Mouse (Mus musculus): ENCODE measurements around the gene Herc3. TPM values are rescaled to one million over a fixed set of nuclear protein-coding genes. Genes with fewer than 3 reads are reported as not detected.

Herc3 gene
- polyA plus RNA-seq, 1 experiment from 2014 or later, result 5.2 TPM

DNA sequence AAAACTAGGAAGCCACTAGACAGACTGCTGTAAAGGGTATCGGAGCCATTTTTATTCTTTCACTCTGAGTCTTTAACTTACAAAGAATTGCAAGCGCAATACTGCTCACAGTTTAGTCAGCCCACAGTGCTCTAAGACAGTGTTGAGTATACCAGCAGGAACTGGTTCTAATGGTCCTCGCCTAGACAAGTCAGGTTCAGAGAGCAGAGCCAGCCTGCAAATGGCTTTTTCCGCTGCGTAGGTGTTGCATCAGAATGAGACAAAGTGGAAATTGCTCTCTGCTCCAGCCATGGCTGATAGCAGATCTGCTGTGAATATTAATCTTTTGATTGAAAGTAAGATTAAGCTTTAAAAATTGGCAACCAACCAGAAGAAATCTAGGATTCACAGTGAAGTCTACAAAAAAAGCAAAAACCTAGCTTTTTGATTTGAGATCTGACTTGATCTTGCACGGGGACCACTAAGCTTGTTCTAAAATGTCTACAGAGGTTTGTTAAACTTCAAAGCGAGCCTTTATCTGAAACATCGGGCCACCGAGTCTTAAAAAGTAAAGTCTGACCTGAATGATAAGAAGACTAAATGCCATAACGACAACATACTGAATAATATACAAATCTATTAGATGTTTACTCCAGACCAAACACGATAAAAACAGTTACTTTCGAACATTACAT, 101.4 kb downstream of the Herc3 start:
- WGBS, result 85% methylated on average over 12 of the region's 12 CpGs
- H3K27ac ChIP-seq, result 0 out of 2 replicates have a peak overlapping the region, but pooled peaks have one; percentile 23
- H3K4me3 ChIP-seq, result no peak overlapping the region
- H3K27me3 ChIP-seq (ENCODE audit: insufficient read depth, poor library complexity, severe bottlenecking), result no peaks in the 10 kb centered on the region
- no peaks in the 10 kb centered on the region for H3K36me3 ChIP-seq
- no peak for DNase-seq (ENCODE audit: low spot score)
- H3K4me1 ChIP-seq (replicated peaks), result peaks cover 27% of the 10 kb centered on the region
- H3K9me3 ChIP-seq, result no peaks in the 10 kb centered on the region

DNA sequence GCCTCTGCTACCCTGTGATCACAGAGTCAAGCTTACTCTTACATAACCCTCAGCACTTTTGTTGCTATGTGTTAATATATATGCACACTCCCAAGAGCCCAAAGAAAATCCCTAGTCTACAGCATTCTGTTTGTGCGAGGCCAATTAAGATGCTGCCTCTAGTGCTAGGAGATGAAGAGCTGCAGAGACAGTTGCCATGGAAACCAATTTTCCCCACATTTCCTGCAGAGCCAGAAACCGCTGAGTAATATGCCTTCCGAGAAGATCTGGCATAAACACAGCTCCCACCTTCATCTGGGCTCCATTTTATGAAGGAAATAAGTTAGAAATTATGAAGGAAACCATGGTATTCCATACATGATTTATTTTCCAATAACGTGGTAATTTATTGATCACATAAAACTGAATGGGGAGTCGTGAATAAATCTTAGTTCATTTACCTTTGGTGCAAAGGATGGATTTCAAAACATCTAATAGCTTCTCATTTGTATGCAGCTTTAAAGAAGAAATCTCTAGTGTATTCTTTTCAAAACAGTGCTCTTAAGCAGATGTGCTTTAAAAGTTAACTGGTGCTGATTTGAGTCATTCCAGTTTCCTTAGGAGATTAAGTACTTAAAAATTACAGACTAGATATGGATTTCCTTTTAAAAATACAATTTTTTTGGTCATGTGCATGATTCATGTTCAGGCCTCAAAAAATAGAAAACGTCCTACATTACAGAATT, 102.1 kb downstream of the Herc3 start:
- Histone ChIP-seq H3K27ac (no peak overlapping the region), H3K4me3 (no peak overlapping the region), H3K4me1 (replicated peaks) (peaks cover 27% of the 10 kb centered on the region), H3K9me3 (no peaks in the 10 kb centered on the region), H3K27me3 (ENCODE audit: insufficient read depth, poor library complexity, severe bottlenecking) (no peaks in the 10 kb centered on the region), H3K36me3 (no peaks in the 10 kb centered on the region)
- 45% methylated on average over 6 of the region's 6 CpGs for WGBS
- DNase-seq (ENCODE audit: low spot score), result peak; percentile 31

DNA sequence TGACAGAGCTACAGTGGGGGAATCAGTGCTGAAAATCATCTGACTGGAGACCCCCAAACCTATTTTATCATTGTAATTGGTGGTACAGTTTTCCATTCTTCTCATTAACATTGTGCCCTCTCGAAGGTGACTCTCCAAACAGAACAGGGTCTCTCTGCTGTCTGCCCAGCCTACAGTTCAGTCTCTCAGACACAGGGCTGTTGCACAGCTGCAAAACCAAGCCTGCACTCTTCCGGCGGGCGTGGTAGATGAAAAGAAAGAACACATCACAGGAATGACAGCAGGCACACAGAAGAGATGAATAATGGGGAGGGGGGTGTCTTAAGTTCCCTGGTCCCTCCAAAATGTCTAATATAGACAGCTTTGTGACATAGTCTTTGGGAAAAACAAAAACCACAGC, 102.9 kb downstream of the Herc3 start:
- WGBS, result 41% methylated on average over 4 of the region's 4 CpGs
- Histone ChIP-seq H3K9me3 (no peaks in the 10 kb centered on the region), H3K4me3 (no peak overlapping the region), H3K36me3 (no peaks in the 10 kb centered on the region), H3K27ac (peak overlapping the region; percentile 59; the same call in 1 of the 2 replicates), H3K4me1 (replicated peaks) (peaks cover 27% of the 10 kb centered on the region), H3K27me3 (ENCODE audit: insufficient read depth, poor library complexity, severe bottlenecking) (no peaks in the 10 kb centered on the region)
- no peak for DNase-seq (ENCODE audit: low spot score)

DNA sequence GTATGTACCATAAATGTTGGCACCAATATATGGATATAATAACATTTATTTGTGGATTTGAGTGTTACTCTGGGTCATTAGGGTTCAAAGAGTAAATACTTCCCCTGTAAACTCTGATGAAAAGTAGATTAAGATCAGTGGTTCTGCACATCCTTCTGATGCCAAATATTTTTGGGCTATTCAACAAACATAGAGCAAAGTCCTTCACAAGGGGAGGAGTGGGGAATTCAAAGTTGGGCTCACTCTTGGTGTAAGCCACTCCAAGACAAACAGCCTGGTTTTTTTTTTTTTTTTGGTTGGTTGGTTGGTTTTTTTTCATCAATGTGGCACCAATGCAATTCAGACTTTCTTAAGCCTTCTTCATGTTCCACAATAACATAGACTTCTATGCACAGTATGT, 106.5 kb downstream of the Herc3 start:
- H3K27ac ChIP-seq, result no peak overlapping the region
- H3K4me3 ChIP-seq, result no peak overlapping the region
- no peak for DNase-seq (ENCODE audit: low spot score)
- H3K9me3 ChIP-seq, result no peaks in the 10 kb centered on the region
- no peaks in the 10 kb centered on the region for H3K27me3 ChIP-seq (ENCODE audit: insufficient read depth, poor library complexity, severe bottlenecking)
- no peaks in the 10 kb centered on the region for H3K36me3 ChIP-seq
- peaks cover 16% of the 10 kb centered on the region for H3K4me1 ChIP-seq (replicated peaks)

DNA sequence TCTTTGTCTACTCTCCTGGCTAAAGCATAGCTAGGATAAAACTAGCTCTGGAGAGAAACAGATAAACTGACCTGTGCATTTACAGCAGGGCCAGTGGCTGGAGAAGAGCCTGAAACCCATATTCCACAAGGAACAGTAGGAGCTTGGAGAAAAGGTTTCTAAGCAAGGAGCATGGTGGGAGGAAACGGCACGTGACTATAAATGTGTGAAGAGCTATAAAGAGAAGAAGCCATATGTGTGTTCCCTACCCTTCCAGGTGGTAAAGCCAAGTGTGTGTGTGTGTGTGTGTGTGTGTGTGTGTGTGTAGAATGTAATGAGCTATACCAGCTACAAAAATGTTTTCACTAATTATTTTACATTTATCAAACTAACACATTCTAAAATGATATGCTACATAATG, 111.0 kb downstream of the Herc3 start:
- DNase-seq (ENCODE audit: low spot score), result no peak
- no peak overlapping the region for H3K27ac ChIP-seq
- H3K4me3 ChIP-seq, result no peak overlapping the region
- no peaks in the 10 kb centered on the region for H3K9me3 ChIP-seq
- no peaks in the 10 kb centered on the region for H3K36me3 ChIP-seq
- H3K27me3 ChIP-seq (ENCODE audit: insufficient read depth, poor library complexity, severe bottlenecking), result no peaks in the 10 kb centered on the region
- H3K4me1 ChIP-seq (replicated peaks), result no peaks in the 10 kb centered on the region
- 93% methylated on average over 2 of the region's 2 CpGs for WGBS

DNA sequence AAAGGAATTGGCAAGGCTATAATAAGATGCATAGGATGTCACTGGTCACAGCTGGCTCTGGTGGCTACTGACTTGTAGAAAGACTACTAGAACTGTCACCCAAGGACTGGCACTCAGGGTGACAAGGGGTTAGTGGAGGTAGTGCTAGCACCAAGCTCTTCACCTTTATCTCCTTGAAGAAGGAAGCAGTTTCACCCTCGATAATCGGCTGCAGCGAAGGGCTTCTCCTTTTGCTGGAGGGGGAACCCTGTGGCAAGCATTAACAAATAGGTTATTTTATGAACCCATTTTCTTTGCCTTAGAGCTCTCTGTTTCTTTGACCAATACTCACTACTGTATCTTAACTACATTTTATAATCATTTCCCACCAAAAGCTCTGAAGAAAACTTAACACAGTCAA, 112.7 kb downstream of the Herc3 start:
- Histone ChIP-seq H3K27ac (no peak overlapping the region), H3K4me1 (replicated peaks) (no peaks in the 10 kb centered on the region), H3K27me3 (ENCODE audit: insufficient read depth, poor library complexity, severe bottlenecking) (no peaks in the 10 kb centered on the region), H3K36me3 (no peaks in the 10 kb centered on the region), H3K4me3 (no peak overlapping the region), H3K9me3 (no peaks in the 10 kb centered on the region; the same call in 1 of the 2 replicates)
- 93% methylated on average over 3 of the region's 3 CpGs for WGBS
- DNase-seq (ENCODE audit: low spot score), result no peak

GRCm38 (mm10) chr6:58946246-58946645, 115.0 kb downstream of the Herc3 start:
- no peaks in the 10 kb centered on the region for H3K36me3 ChIP-seq
- 68% methylated on average over 2 of the region's 2 CpGs for WGBS
- no peak overlapping the region for H3K4me3 ChIP-seq
- H3K4me1 ChIP-seq (replicated peaks), result no peaks in the 10 kb centered on the region
- no peaks in the 10 kb centered on the region; the same call in 1 of the 2 replicates for H3K9me3 ChIP-seq
- no peaks in the 10 kb centered on the region for H3K27me3 ChIP-seq (ENCODE audit: insufficient read depth, poor library complexity, severe bottlenecking)
- DNase-seq (ENCODE audit: low spot score), result no peak
- H3K27ac ChIP-seq, result no peak overlapping the region

- Histone ChIP-seq H3K4me1 (replicated peaks) (no peaks in the 10 kb centered on the region), H3K27ac (no peak overlapping the region), H3K4me3 (no peak overlapping the region), H3K36me3 (no peaks in the 10 kb centered on the region), H3K9me3 (no peaks in the 10 kb centered on the region; the same call in 1 of the 2 replicates), H3K27me3 (ENCODE audit: insufficient read depth, poor library complexity, severe bottlenecking) (no peaks in the 10 kb centered on the region)
- no peak for DNase-seq (ENCODE audit: low spot score)
- WGBS, result 81% methylated on average over 4 of the region's 4 CpGs
These were observed 115.6 kb downstream of the Herc3 start for GRCm38 (mm10) chr6:58946840-58947239.

DNA sequence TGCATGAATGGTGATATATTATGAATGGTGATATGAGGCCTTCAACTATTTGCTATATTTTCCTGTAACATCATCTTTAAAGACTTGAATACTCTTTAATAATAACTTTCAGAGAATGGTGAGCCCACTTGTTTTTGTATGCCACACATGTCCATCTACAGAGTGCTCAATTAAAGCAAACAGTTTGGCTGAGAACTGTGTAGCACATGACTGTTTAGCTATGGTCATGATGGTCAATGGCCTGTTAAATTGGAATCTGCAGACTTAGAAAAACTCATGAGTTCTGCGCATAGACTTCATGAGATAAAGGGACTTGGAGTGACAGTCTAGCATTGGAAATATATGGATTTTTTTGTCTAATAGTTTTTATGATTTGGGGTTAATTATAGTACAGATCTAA, 119.1 kb downstream of the Herc3 start:
- Histone ChIP-seq H3K4me3 (no peak overlapping the region), H3K27ac (no peak overlapping the region), H3K9me3 (no peaks in the 10 kb centered on the region; the same call in 1 of the 2 replicates), H3K36me3 (no peaks in the 10 kb centered on the region), H3K4me1 (replicated peaks) (no peaks in the 10 kb centered on the region), H3K27me3 (ENCODE audit: insufficient read depth, poor library complexity, severe bottlenecking) (no peaks in the 10 kb centered on the region)
- DNase-seq (ENCODE audit: low spot score), result no peak
- 95% methylated on average over 1 of the region's 1 CpGs for WGBS

- Histone ChIP-seq H3K9me3 (no peaks in the 10 kb centered on the region; the same call in 1 of the 2 replicates), H3K27me3 (ENCODE audit: insufficient read depth, poor library complexity, severe bottlenecking) (no peaks in the 10 kb centered on the region), H3K4me1 (replicated peaks) (no peaks in the 10 kb centered on the region), H3K36me3 (no peaks in the 10 kb centered on the region), H3K4me3 (no peak overlapping the region), H3K27ac (no peak overlapping the region)
- DNase-seq (ENCODE audit: low spot score), result no peak
- WGBS, result 67% methylated on average over 2 of the region's 2 CpGs
These were observed 120.1 kb downstream of the Herc3 start for GRCm38 (mm10) chr6:58951128-58951992.

DNA sequence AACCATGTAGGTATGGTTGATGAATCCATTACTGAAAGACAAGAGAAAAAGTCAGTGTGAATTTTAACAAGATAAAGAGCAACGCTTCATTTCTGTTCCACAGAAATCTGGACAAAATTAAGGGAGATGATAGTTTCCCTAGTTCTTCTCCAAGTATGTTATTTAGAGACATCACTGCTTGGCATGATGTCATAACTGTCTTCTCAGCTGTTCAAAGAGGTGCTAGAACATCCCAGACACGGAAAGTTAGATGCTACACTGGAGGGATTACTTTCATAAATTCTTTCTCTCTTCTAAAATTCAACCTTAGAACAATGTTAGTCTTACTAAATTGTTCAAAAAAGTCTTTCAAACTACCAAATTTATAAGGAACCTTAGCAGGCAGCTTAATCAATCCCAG, 129.3 kb downstream of the Herc3 start:
- Histone ChIP-seq H3K27ac (no peak overlapping the region), H3K4me1 (replicated peaks) (peaks cover 8% of the 10 kb centered on the region), H3K4me3 (no peak overlapping the region), H3K27me3 (ENCODE audit: insufficient read depth, poor library complexity, severe bottlenecking) (no peaks in the 10 kb centered on the region), H3K9me3 (no peaks in the 10 kb centered on the region), H3K36me3 (no peaks in the 10 kb centered on the region)
- DNase-seq (ENCODE audit: low spot score), result no peak
- 91% methylated on average over 2 of the region's 2 CpGs for WGBS

DNA sequence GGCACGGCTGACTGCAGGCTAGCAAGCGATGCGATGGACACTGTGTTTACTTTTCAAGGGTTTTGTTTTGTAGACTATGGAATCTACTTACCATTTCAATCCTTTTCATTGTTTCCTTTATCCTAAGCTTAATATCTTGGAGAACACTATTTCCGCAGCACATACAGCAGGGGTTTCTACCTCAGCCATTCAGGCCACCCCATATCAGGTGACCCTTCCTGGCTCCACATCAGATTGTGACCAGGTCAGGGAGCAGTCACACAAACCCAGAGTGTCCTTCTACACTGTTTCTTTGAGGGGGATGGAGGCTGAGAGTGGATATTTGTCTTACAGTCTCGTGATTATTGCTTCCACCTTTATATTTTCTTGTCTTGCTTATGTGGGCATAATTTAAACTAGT, 131.4 kb downstream of the Herc3 start:
- H3K9me3 ChIP-seq, result no peaks in the 10 kb centered on the region
- no peaks in the 10 kb centered on the region for H3K36me3 ChIP-seq
- WGBS, result 86% methylated on average over 5 of the region's 5 CpGs
- no peak overlapping the region for H3K4me3 ChIP-seq
- no peaks in the 10 kb centered on the region for H3K27me3 ChIP-seq (ENCODE audit: insufficient read depth, poor library complexity, severe bottlenecking)
- DNase-seq (ENCODE audit: low spot score), result no peak
- no peak overlapping the region for H3K27ac ChIP-seq
- peaks cover 10% of the 10 kb centered on the region for H3K4me1 ChIP-seq (replicated peaks)

DNA sequence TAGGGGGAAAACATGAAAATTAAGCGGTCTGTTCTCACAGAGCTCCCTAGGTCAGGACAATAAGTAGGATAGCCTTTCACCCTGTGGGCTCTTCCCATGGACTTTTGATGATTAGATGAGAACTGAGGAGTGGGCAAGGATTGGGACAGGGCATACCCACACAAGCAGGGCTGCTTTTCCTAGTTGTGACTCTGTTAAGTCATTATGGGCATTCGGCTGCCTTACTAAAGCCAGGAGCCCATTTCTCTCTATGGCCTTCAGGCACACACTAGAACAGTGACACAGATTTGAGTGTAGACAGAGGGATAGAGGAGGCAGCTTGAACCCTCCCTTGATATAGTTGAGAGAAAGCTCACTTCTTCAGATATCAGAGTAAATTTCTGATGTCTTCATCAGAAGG, 132.8 kb downstream of the Herc3 start:
- no peak for DNase-seq (ENCODE audit: low spot score)
- Histone ChIP-seq H3K27ac (no peak overlapping the region), H3K27me3 (ENCODE audit: insufficient read depth, poor library complexity, severe bottlenecking) (no peaks in the 10 kb centered on the region), H3K4me3 (no peak overlapping the region), H3K4me1 (replicated peaks) (peaks cover 10% of the 10 kb centered on the region), H3K36me3 (no peaks in the 10 kb centered on the region), H3K9me3 (no peaks in the 10 kb centered on the region)
- WGBS, result 89% methylated on average over 2 of the region's 2 CpGs
